Mouse (Mus musculus) MEL (cell line): ENCODE data around the gene Chadl. TPM values are rescaled to one million over a fixed set of nuclear protein-coding genes. Genes with fewer than 3 reads are reported as not detected.

Experiments used
- DNase-seq: peaks from one replicate; pipeline ENCODE4 v3.0.0; 2011; ENCODE audit warnings: low read depth, low spot score
- H3K27ac ChIP-seq: 2 replicates; pipeline ENCODE4 v1.5.1; 2012; ENCODE audit warnings: low read depth, mild to moderate bottlenecking, control low read depth, low read length, moderate library complexity; ENCODE audit not compliant: control insufficient read depth
- H3K27me3 ChIP-seq, 2 experiments: fragments of 150-350 bp in 1 of 2; sonication (generic) in 1 of 2; 2 replicates each; pipeline ENCODE4 v1.6.1; 2012; ENCODE audit warnings: low read length in 2 of 2, mild to moderate bottlenecking in 2 of 2, improper control_type of control experiment in 1 of 2, moderate library complexity in 1 of 2; ENCODE audit not compliant: insufficient read depth in 2 of 2, control insufficient read depth in 1 of 2
- H3K36me3 ChIP-seq, 2 experiments: 2 replicates each; pipeline ENCODE4 v1.6.1; 2012 to 2014; ENCODE audit warnings: low read length in 2 of 2, improper control_type of control experiment in 1 of 2, inconsistent platforms in 1 of 2, mild to moderate bottlenecking in 1 of 2; ENCODE audit not compliant: insufficient read depth in 2 of 2, control insufficient read depth in 1 of 2
- H3K4me1 ChIP-seq, 2 experiments: fragments of 150-350 bp in 1 of 2; sonication (generic) in 1 of 2; 2 replicates each; pipeline ENCODE4 v1.6.1; 2012; ENCODE audit warnings: low read length in 2 of 2, improper control_type of control experiment in 1 of 2, mild to moderate bottlenecking in 1 of 2; ENCODE audit not compliant: insufficient read depth in 2 of 2, control insufficient read depth in 1 of 2
- H3K4me3 ChIP-seq, 2 experiments: fragments of 150-350 bp in 1 of 2; sonication (generic) in 1 of 2; 2 replicates each; pipeline ENCODE4 v1.5.1; 2012; ENCODE audit warnings: low read depth in 2 of 2, low read length in 2 of 2, mild to moderate bottlenecking in 2 of 2, moderate library complexity in 2 of 2, control low read depth in 1 of 2, improper control_type of control experiment in 1 of 2; ENCODE audit not compliant: control insufficient read depth in 1 of 2, insufficient read depth in 1 of 2
- H3K79me2 ChIP-seq: 2 replicates; pipeline ENCODE4 v1.6.1; 2012; ENCODE audit warnings: mild to moderate bottlenecking, low read length, moderate library complexity; ENCODE audit not compliant: control insufficient read depth, poor library complexity, insufficient read depth
- H3K9ac ChIP-seq: 2 replicates; pipeline ENCODE4 v1.6.1; 2012; ENCODE audit warnings: low read depth, mild to moderate bottlenecking, control low read depth, low read length, moderate library complexity; ENCODE audit not compliant: control insufficient read depth, poor library complexity, severe bottlenecking
- H3K9me3 ChIP-seq: fragments of 150-350 bp; sonication (generic); replicated peaks from 2 replicates; pipeline ENCODE4 v1.6.1; 2012; ENCODE audit warnings: mild to moderate bottlenecking, low read length, improper control_type of control experiment, moderate library complexity; ENCODE audit not compliant: insufficient read depth
- BHLHE40 ChIP-seq: IDR thresholded peaks from 2 replicates; pipeline ENCODE4 v1.6.1; 2012; ENCODE audit warnings: low read depth, mild to moderate bottlenecking, inconsistent platforms, low read length, improper control_type of control experiment, borderline replicate concordance
- CHD1 ChIP-seq: IDR thresholded peaks from 2 replicates; pipeline ENCODE4 v1.6.1; 2012; ENCODE audit warnings: low read depth, mild to moderate bottlenecking, inconsistent platforms, low read length, improper control_type of control experiment
- EP300 ChIP-seq, 2 experiments: IDR thresholded peaks; 2 replicates each; pipeline ENCODE4 v1.6.1; 2011; ENCODE audit warnings: improper control_type of control experiment in 2 of 2, low read length in 2 of 2, low read depth in 1 of 2, mild to moderate bottlenecking in 1 of 2
- GABPA ChIP-seq: IDR thresholded peaks from 2 replicates; pipeline ENCODE4 v1.6.1; 2012; ENCODE audit warnings: low read depth, mild to moderate bottlenecking, inconsistent platforms, low read length, improper control_type of control experiment, moderate library complexity
- JUND ChIP-seq: IDR thresholded peaks from 2 replicates; pipeline ENCODE4 v1.6.1; 2011; ENCODE audit warnings: low read depth, mild to moderate bottlenecking, improper control_type of control experiment, low read length
- KAT2A ChIP-seq: conservative IDR thresholded peaks from 2 replicates; pipeline ENCODE4 v1.6.1; 2012; ENCODE audit warnings: low read depth, low read length, improper control_type of control experiment, inconsistent platforms
- MAFK ChIP-seq: IDR thresholded peaks from 2 replicates; pipeline ENCODE4 v1.6.1; 2011; ENCODE audit warnings: low read depth, mild to moderate bottlenecking, low read length, improper control_type of control experiment, borderline replicate concordance
- MAX ChIP-seq: IDR thresholded peaks from 2 replicates; pipeline ENCODE4 v1.6.1; 2011; ENCODE audit warnings: low read length, improper control_type of control experiment
- MEF2A ChIP-seq: IDR thresholded peaks from 2 replicates; pipeline ENCODE4 v1.6.1; 2014; ENCODE audit warnings: low read depth, mild to moderate bottlenecking, inconsistent platforms, low read length, improper control_type of control experiment; ENCODE audit not compliant: poor library complexity, insufficient replicate concordance, severe bottlenecking; ENCODE audit errors: extremely low read depth
- MXI1 ChIP-seq: IDR thresholded peaks from 2 replicates; pipeline ENCODE4 v1.6.1; 2011; ENCODE audit warnings: mild to moderate bottlenecking, low read depth, low read length, improper control_type of control experiment
- MYB ChIP-seq: IDR thresholded peaks from 2 replicates; pipeline ENCODE4 v1.6.1; 2011; ENCODE audit warnings: mild to moderate bottlenecking, low read depth, low read length, improper control_type of control experiment
- MYC ChIP-seq: IDR thresholded peaks from 2 replicates; pipeline ENCODE4 v1.6.1; 2011; ENCODE audit warnings: low read depth, mild to moderate bottlenecking, low read length, improper control_type of control experiment, moderate library complexity
- NRF1 ChIP-seq: IDR thresholded peaks from 2 replicates; pipeline ENCODE4 v1.6.1; 2014; ENCODE audit warnings: low read depth, mild to moderate bottlenecking, inconsistent platforms, low read length, improper control_type of control experiment, moderate library complexity; ENCODE audit not compliant: poor library complexity, insufficient read depth, severe bottlenecking
- POLR2A ChIP-seq, 2 experiments: IDR thresholded peaks; 2 replicates each; pipeline ENCODE4 v1.6.1; 2011 to 2012; ENCODE audit warnings: low read length in 2 of 2, mild to moderate bottlenecking in 2 of 2, control low read depth in 1 of 2, improper control_type of control experiment in 1 of 2, low read depth in 1 of 2, moderate library complexity in 1 of 2; ENCODE audit not compliant: control insufficient read depth in 1 of 2, insufficient read depth in 1 of 2, poor library complexity in 1 of 2
- POLR2AphosphoS2 ChIP-seq: IDR thresholded peaks from 2 replicates; pipeline ENCODE4 v1.6.1; 2011; ENCODE audit warnings: low read length, improper control_type of control experiment
- POLR2AphosphoS5 ChIP-seq: IDR thresholded peaks from 2 replicates; pipeline ENCODE4 v1.6.1; 2012; ENCODE audit warnings: low read depth, borderline replicate concordance, mild to moderate bottlenecking, inconsistent platforms, low read length, moderate library complexity, mixed read lengths
- TCF12 ChIP-seq: IDR thresholded peaks from 2 replicates; pipeline ENCODE4 v1.6.1; 2014; ENCODE audit warnings: low read depth, mild to moderate bottlenecking, inconsistent platforms, low read length, improper control_type of control experiment, moderate library complexity
- UBTF ChIP-seq: IDR thresholded peaks from 2 replicates; pipeline ENCODE4 v1.6.1; 2012; ENCODE audit warnings: low read depth, mild to moderate bottlenecking, inconsistent platforms, low read length, improper control_type of control experiment, moderate library complexity, borderline replicate concordance; ENCODE audit not compliant: insufficient read depth
- USF2 ChIP-seq, 2 experiments: IDR thresholded peaks; 2 replicates each; pipeline ENCODE4 v1.6.1; 2011 to 2012; ENCODE audit warnings: improper control_type of control experiment in 2 of 2, low read length in 2 of 2, borderline replicate concordance in 1 of 2, inconsistent platforms in 1 of 2, low read depth in 1 of 2, mild to moderate bottlenecking in 1 of 2; ENCODE audit not compliant: insufficient read depth in 1 of 2
- ZKSCAN1 ChIP-seq: IDR thresholded peaks from 2 replicates; pipeline ENCODE4 v1.6.1; 2012; ENCODE audit warnings: low read depth, mild to moderate bottlenecking, inconsistent platforms, low read length, improper control_type of control experiment, moderate library complexity
- ZNF384 ChIP-seq: IDR thresholded peaks from 2 replicates; pipeline ENCODE4 v1.6.1; 2012; ENCODE audit warnings: low read depth, mild to moderate bottlenecking, inconsistent platforms, low read length, improper control_type of control experiment
- polyA plus RNA-seq, 2 experiments: library from polyadenylated mRNA; stranded (reverse) in 1 of 2; unstranded in 1 of 2; fragments of >175 nt in 1 of 2; fragments of >200 nt in 1 of 2; gene quantifications; 2 replicates each; pipeline versions ENCODE4 v1.2.1 to v1.2.4; 2012; ENCODE audit warnings: low replicate concordance in 2 of 2, low read depth in 1 of 2; ENCODE audit not compliant: insufficient read length in 2 of 2, insufficient read depth in 1 of 2, missing spikeins in 1 of 2
- total RNA-seq: library from RNA; depleted of rRNA; stranded (reverse); fragments of 300-350 nt; gene quantifications from 2 replicates; pipeline ENCODE4 v1.2.3, GENCODE M21; 2012

The Chadl gene
- total and polyA plus RNA-seq, 3 experiments: 0.42 to 0.72 TPM; not detected in 1

DNA sequence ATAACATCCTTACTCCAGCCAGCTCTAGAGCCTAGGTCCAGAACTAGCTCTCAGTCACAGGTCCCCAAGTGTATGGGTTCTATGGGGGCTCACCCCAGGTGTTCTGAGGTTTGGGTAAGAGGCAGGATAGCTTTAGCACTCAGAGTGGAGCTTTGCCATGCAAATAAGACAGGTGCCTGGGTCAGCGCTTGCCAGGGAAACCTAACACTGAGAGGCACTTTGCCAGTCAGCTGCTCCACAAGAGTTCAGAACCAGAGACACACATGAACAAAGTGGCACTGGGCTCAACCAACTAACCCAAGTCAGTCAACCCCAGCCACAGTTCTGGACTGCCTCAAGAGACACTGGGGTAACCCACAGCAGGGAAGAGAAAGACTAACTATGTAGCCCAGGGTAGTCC lies 12.6 kb upstream of the Chadl start:
- H3K9me3 ChIP-seq: no peaks in the 10 kb centered on the region
- H3K79me2 ChIP-seq: no peaks in the 10 kb centered on the region
- no peak overlapping the region for H3K4me3 ChIP-seq
- H3K27me3 ChIP-seq: no peaks in the 10 kb centered on the region
- H3K27ac ChIP-seq: no peak overlapping the region
- no peaks in the 10 kb centered on the region for H3K4me1 ChIP-seq
- no peak for DNase-seq
- TF ChIP-seq ZKSCAN1 (no peak), TCF12 (no peak), EP300 (IDR thresholded peaks at IDR 0.05; ENCODE audit: low read depth in 1 of 2, low read length in 2 of 2) (no peak), CHD1 (no peak), POLR2A (IDR thresholded peaks at IDR 0.05; ENCODE audit: control insufficient read depth in 1 of 2, insufficient read depth in 1 of 2, low read depth in 1 of 2, low read length in 2 of 2, poor library complexity in 1 of 2) (no peak), JUND (no peak), NRF1 (no peak), POLR2AphosphoS5 (no peak), MAFK (no peak), MYB (no peak), MYC (no peak), POLR2AphosphoS2 (no peak; the same call in 1 of the 2 replicates), MXI1 (no peak)
- TF ChIP-seq, all 39 proteins: peak for 0
- peaks cover 0 to 31% of the 10 kb centered on the region in 2 experiments; a peak in 2 of 4 replicates for H3K36me3 ChIP-seq
- H3K9ac ChIP-seq: no peak overlapping the region

DNA sequence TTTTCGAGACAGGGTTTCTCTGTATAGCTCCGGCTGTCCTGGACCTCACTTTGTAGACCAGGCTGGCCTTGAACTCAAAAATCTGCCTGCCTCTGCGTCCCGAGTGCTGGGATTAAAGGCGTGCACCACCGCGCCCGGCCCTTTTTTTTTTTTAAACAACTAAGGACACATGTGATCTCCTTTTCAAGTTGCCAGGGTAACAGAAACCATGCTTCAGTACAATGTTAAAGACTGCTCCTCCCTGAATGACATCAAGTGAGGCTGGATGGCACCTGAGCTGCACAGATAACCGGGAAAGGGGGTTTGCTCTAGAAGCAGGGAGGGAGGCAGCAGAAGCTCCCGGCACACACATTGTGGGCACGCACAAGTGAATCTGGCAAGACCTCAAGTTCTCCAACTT lies 11.9 kb upstream of the Chadl start:
- Histone ChIP-seq H3K27ac (no peak overlapping the region), H3K4me1 (no peaks in the 10 kb centered on the region), H3K36me3 (peaks cover 0 to 30% of the 10 kb centered on the region in 2 experiments; a peak in 2 of 4 replicates), H3K9ac (no peak overlapping the region), H3K27me3 (no peaks in the 10 kb centered on the region), H3K4me3 (no peak overlapping the region), H3K9me3 (no peaks in the 10 kb centered on the region), H3K79me2 (no peaks in the 10 kb centered on the region)
- TF ChIP-seq POLR2AphosphoS5: no peak
- no peak for TF ChIP-seq MAX
- TF ChIP-seq GABPA: no peak
- TF ChIP-seq USF2 (IDR thresholded peaks at IDR 0.05; ENCODE audit: borderline replicate concordance in 1 of 2, insufficient read depth in 1 of 2, low read depth in 1 of 2, low read length in 2 of 2): no peak
- TF ChIP-seq UBTF: no peak
- TF ChIP-seq POLR2AphosphoS2: no peak
- no peak for TF ChIP-seq BHLHE40
- no peak for TF ChIP-seq ZNF384
- no peak for TF ChIP-seq MEF2A
- no peak for TF ChIP-seq KAT2A
- no peak for TF ChIP-seq JUND
- TF ChIP-seq TCF12: no peak
- no peak for TF ChIP-seq MAFK
- DNase-seq: no peak
